In the genomic region with DNA sequence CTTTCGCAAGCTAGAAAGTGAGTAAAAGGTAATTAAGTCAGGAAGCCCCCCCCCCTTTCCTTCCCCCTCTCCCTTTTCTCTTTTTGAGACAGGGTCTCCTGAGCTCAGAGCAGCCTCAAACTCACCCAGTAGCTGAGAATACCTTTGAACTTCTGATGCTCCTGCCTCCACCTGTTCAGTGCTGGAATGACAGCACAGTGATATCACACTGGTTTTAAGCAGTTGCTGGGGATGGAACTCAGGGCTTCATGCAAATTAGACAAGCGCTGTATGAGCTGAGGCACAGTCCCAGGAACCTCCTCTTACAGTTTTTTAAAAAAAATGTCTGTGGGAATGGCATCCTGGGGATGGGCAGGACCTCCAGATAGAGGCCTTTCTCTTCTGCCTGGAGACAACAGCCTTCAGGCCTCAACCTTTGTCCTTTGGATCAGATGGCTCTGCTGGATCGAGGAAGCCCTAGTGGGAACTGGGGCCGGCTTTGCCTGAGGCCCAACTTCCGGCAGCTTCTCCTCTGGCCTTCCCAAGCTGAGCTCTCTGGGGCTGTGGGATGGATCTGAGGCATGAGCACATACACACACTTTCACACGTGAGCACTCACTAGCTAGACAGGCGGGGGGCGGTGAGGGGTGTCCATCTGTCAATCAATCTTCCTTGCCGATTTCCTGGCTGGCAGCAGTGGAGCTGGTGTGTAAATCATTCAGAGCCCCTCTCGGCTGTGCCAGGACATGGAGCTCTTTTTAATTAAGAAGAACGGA, we compare ENCODE assay signal across 9 mouse cellular contexts. TPM values are rescaled to one million over a fixed set of nuclear protein-coding genes. Genes with fewer than 3 reads are reported as not detected.
DNase-seq lines count a peak whose midpoint lies in the region; ATAC-seq and TF ChIP-seq lines count a peak whose summit lies in the region.
"Had no signal": no experiment of that assay in that cellular context is flagged by ENCODE, and none has a peak within 500 bp of the region (broad histone marks: within the 10 kb centered on the region; RNA-seq: fewer than 3 reads in every experiment).

No protein-coding gene starts in this region.

- H3K36me3 ChIP-seq in neural tube, embryonic 12.5 days = no peaks in the 10 kb centered on the region
- H3K36me3 ChIP-seq in neural tube, embryonic 15.5 days = no peaks in the 10 kb centered on the region
- H3K36me3 ChIP-seq in hindbrain, postnatal 0 days (ENCODE audit: insufficient read depth, low read length) = no peaks in the 10 kb centered on the region
- no peaks in the 10 kb centered on the region for H3K36me3 ChIP-seq in stomach, postnatal 0 days (ENCODE audit: control insufficient read depth, insufficient read depth, low read length)

- H3K9me3 ChIP-seq in neural tube, embryonic 12.5 days = no peaks in the 10 kb centered on the region
- H3K9me3 ChIP-seq in neural tube, embryonic 15.5 days (replicated peaks) = no peaks in the 10 kb centered on the region
- H3K9me3 ChIP-seq in hindbrain, postnatal 0 days (ENCODE audit: low read length) = no peaks in the 10 kb centered on the region
- H3K9me3 ChIP-seq in stomach, postnatal 0 days (ENCODE audit: control insufficient read depth, low read length) = no peaks in the 10 kb centered on the region

- no peak overlapping the region for H3K27ac ChIP-seq in cerebellum, adult 2 months (ENCODE audit: insufficient read depth, low read length)
- peak overlapping the region; percentile 44; the same call in 1 of the 2 replicates for H3K27ac ChIP-seq in neural tube, embryonic 12.5 days
- no peak overlapping the region; the same call in 1 of the 2 replicates for H3K27ac ChIP-seq in neural tube, embryonic 15.5 days (replicated peaks)
- H3K27ac ChIP-seq in hindbrain, postnatal 0 days = peak overlapping the region; percentile 4; the same call in 1 of the 2 replicates
- H3K27ac ChIP-seq in stomach, postnatal 0 days (replicated peaks) = no peak overlapping the region

- TF ChIP-seq EP300 in stomach, postnatal 0 days (optimal IDR thresholded peaks at IDR 0.05) = no peak

- no peak overlapping the region for H3K4me2 ChIP-seq in neural tube, embryonic 12.5 days (replicated peaks)
- H3K4me2 ChIP-seq in neural tube, embryonic 15.5 days = no peak overlapping the region
- H3K4me2 ChIP-seq in hindbrain, postnatal 0 days (ENCODE audit: low read depth, low read length) = no peak overlapping the region
- no peak overlapping the region for H3K4me2 ChIP-seq in stomach, postnatal 0 days (replicated peaks; ENCODE audit: low read depth)

- H3K4me3 ChIP-seq in cerebellum, adult 2 months (replicated peaks; ENCODE audit: insufficient read depth, low read depth, low read length) = no peak overlapping the region
- no peak overlapping the region for H3K4me3 ChIP-seq in neural tube, embryonic 12.5 days
- no peak overlapping the region for H3K4me3 ChIP-seq in neural tube, embryonic 15.5 days (replicated peaks)
- no peak overlapping the region for H3K4me3 ChIP-seq in hindbrain, postnatal 0 days (ENCODE audit: low read length)
- H3K4me3 ChIP-seq in stomach, postnatal 0 days (ENCODE audit: low read depth, low read length) = no peak overlapping the region

- 75% methylated on average over 11 of the region's 11 CpGs for WGBS in cerebellum, adult 2 months
- WGBS in neural tube, embryonic 12.5 days = 33% methylated on average over 11 of the region's 11 CpGs
- WGBS in neural tube, embryonic 15.5 days = 29% methylated on average over 11 of the region's 11 CpGs
- 32% methylated on average over 11 of the region's 11 CpGs for WGBS in hindbrain, postnatal 0 days
- 67% methylated on average over 11 of the region's 11 CpGs for WGBS in stomach, postnatal 0 days

- no peaks in the 10 kb centered on the region for H3K27me3 ChIP-seq in cerebellum, adult 2 months (ENCODE audit: control insufficient read depth, insufficient read depth, low read length)
- H3K27me3 ChIP-seq in neural tube, embryonic 12.5 days (replicated peaks) = no peaks in the 10 kb centered on the region
- H3K27me3 ChIP-seq in neural tube, embryonic 15.5 days (replicated peaks) = no peaks in the 10 kb centered on the region
- H3K27me3 ChIP-seq in hindbrain, postnatal 0 days (ENCODE audit: insufficient read depth, low read length) = no peaks in the 10 kb centered on the region
- no peaks in the 10 kb centered on the region for H3K27me3 ChIP-seq in stomach, postnatal 0 days (ENCODE audit: control insufficient read depth, insufficient read depth, low read length)

- H3K4me1 ChIP-seq in cerebellum, adult 2 months (ENCODE audit: control insufficient read depth, insufficient read depth, low read length) = peaks cover 34% of the 10 kb centered on the region
- peaks cover 48% of the 10 kb centered on the region for H3K4me1 ChIP-seq in neural tube, embryonic 12.5 days
- H3K4me1 ChIP-seq in neural tube, embryonic 15.5 days = peaks cover 46% of the 10 kb centered on the region
- peaks cover 30% of the 10 kb centered on the region for H3K4me1 ChIP-seq in hindbrain, postnatal 0 days (ENCODE audit: insufficient read depth, low read length)
- H3K4me1 ChIP-seq in stomach, postnatal 0 days (replicated peaks; ENCODE audit: control insufficient read depth, insufficient read depth) = peaks cover 5% of the 10 kb centered on the region; the same call in 1 of the 2 replicates

- no peak for TF ChIP-seq POLR2A in cerebellum, adult 2 months (IDR thresholded peaks at IDR 0.05; ENCODE audit: borderline replicate concordance, insufficient read depth, low read length)

- no peak overlapping the region for H3K9ac ChIP-seq in neural tube, embryonic 12.5 days
- no peak overlapping the region for H3K9ac ChIP-seq in neural tube, embryonic 15.5 days (replicated peaks)
- H3K9ac ChIP-seq in hindbrain, postnatal 0 days (replicated peaks; ENCODE audit: low read length) = no peak overlapping the region
- H3K9ac ChIP-seq in stomach, postnatal 0 days (ENCODE audit: low read length) = no peak overlapping the region

- no peak for TF ChIP-seq CTCF in cerebellum, adult 2 months (IDR thresholded peaks at IDR 0.05; ENCODE audit: borderline replicate concordance, insufficient read depth, low read depth, low read length)
- no peak; the same call in 1 of the 2 replicates for TF ChIP-seq CTCF in hindbrain, postnatal 0 days (IDR thresholded peaks at IDR 0.05; ENCODE audit: low read depth)
- peak; percentile 14; the same call in 1 of the 2 replicates for TF ChIP-seq CTCF in stomach, postnatal 0 days (IDR thresholded peaks at IDR 0.05; ENCODE audit: low read depth)

- peak; percentile 59 to 70 for DNase-seq in cerebellum, postnatal 10 days
- no peak for DNase-seq in cerebellum, adult 2 months
- DNase-seq in hindbrain, postnatal 0 days (ENCODE audit: low spot score) = peak; percentile 47
- no peak for DNase-seq in stomach, postnatal 0 days (ENCODE audit: low spot score)
- DNase-seq in left cerebral cortex, postnatal 14 days (ENCODE audit: low spot score in 2 of 2) = no peak
- no peak for DNase-seq in yolk sac, embryonic 10.5 days (ENCODE audit: low spot score)

- intact Hi-C loops in left cerebral cortex, postnatal 14 days (cut with DNase I) = no loop called here

- peak; percentile 28; the same call in 1 of the 2 replicates for ATAC-seq in neural tube, embryonic 12.5 days (ENCODE audit: low FRiP score, low read depth)
- ATAC-seq in neural tube, embryonic 15.5 days (ENCODE audit: low FRiP score) = no peak
- ATAC-seq in hindbrain, postnatal 0 days = 0 out of 2 replicates have a peak, but pooled peaks have one; percentile 25
- ATAC-seq in stomach, postnatal 0 days (ENCODE audit: low FRiP score, low TSS enrichment) = no peak

RNA-seq across cellular contexts. Expression of a gene that starts 7.3 kb away (rescaled TPM):
- 25.1 and 29.6 TPM in 2 replicates for polyA plus RNA-seq in cerebellum, adult 2 months (2012; rRNA removed)
- 3.3 and 4.0 TPM in 2 replicates for polyA plus RNA-seq in neural tube, embryonic 12.5 days (2016; fragmentation: Nextera tagmentation; extraction: Ambion mirVana)
- 7.5 TPM in 2 replicates for polyA plus RNA-seq in neural tube, embryonic 15.5 days (2015; fragmentation: Nextera tagmentation; extraction: Ambion mirVana)
- total RNA-seq in hindbrain, postnatal 0 days (2014; rRNA removed) = 23.0 and 26.0 TPM in 2 replicates
- polyA plus RNA-seq in hindbrain, postnatal 0 days (2015; fragmentation: Nextera tagmentation; extraction: Ambion mirVana) = 11.2 and 11.7 TPM in 2 replicates
- 0.31 and 0.34 TPM in 2 replicates for polyA plus RNA-seq in stomach, postnatal 0 days (2015; fragmentation: Nextera tagmentation; extraction: Ambion mirVana)
- total RNA-seq in left cerebral cortex, postnatal 14 days (2021) = 10 to 100 TPM; 13.1 to 16.8 TPM
- polyA plus RNA-seq: limb, embryonic 11.5 days had no signal

RNA-seq across cellular contexts. Expression of a gene that starts 24.8 kb away (rescaled TPM):
- polyA plus RNA-seq in cerebellum, adult 2 months (2012; rRNA removed) = 2.9 and 3.3 TPM in 2 replicates
- 21.8 and 22.8 TPM in 2 replicates for polyA plus RNA-seq in neural tube, embryonic 12.5 days (2016; fragmentation: Nextera tagmentation; extraction: Ambion mirVana)
- polyA plus RNA-seq in neural tube, embryonic 15.5 days (2015; fragmentation: Nextera tagmentation; extraction: Ambion mirVana) = 6.6 and 7.1 TPM in 2 replicates
- 6.2 and 7.7 TPM in 2 replicates for total RNA-seq in hindbrain, postnatal 0 days (2014; rRNA removed)
- 7.4 and 7.9 TPM in 2 replicates for polyA plus RNA-seq in hindbrain, postnatal 0 days (2015; fragmentation: Nextera tagmentation; extraction: Ambion mirVana)
- 4.5 and 6.2 TPM in 2 replicates for polyA plus RNA-seq in stomach, postnatal 0 days (2015; fragmentation: Nextera tagmentation; extraction: Ambion mirVana)
- 1 to 10 TPM; 1.6 to 1.7 TPM for total RNA-seq in left cerebral cortex, postnatal 14 days (2021)

Comparison
In these comparisons a context has a peak if more than half of its experiments do, and no peak if none do; other contexts are left out.
1. DNase-seq: peak in cerebellum, postnatal 10 days (2 of 2) and hindbrain, postnatal 0 days (single experiment); none in cerebellum, adult 2 months (0 of 2), stomach, postnatal 0 days (single experiment), left cerebral cortex, postnatal 14 days (0 of 2) and yolk sac, embryonic 10.5 days (single experiment).
2. H3K27ac ChIP-seq: peak in neural tube, embryonic 12.5 days (single experiment) and hindbrain, postnatal 0 days (single experiment); none in cerebellum, adult 2 months (single experiment), neural tube, embryonic 15.5 days (single experiment) and stomach, postnatal 0 days (single experiment).
3. ATAC-seq: peak in neural tube, embryonic 12.5 days (single experiment) and hindbrain, postnatal 0 days (single experiment); none in neural tube, embryonic 15.5 days (single experiment) and stomach, postnatal 0 days (single experiment).